Mouse (Mus musculus): ENCODE measurements around the gene Kcnj8. TPM values are rescaled to one million over a fixed set of nuclear protein-coding genes. Genes with fewer than 3 reads are reported as not detected.

The Kcnj8 gene
- total RNA-seq (2021): 1 to 10 TPM; 4.1 to 5.4 TPM

DNA sequence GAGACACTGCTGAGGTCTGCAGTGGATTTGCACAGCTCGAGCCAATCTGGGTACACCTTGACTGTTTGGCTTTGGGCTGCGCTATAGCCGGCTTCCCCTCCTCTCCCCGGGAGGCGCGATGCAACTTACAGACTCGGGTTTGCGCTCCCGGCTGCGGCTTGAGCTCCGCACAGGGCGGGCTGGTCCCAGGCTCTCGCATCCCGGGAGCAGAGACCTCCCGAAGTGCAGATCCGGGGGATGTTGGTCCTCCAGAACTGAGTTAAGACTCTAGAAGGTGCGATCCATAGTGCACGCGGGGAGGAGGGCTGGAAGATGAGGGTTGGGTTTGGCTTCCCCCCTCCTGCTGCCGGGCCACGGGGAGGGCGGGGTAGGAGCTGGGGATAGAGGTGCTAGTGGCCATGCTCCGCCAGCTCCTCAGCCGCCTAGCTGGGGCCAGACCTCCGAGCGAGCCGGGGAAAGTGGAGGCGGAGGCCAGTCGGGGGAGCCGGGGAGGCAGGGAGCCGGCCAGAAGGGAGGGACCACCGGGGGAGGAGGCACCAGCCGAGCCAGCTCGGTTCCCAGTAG lies at the start of gene Kcnj8:
Gene Kcnj8, minus strand, starts transcription at position 560 of the 564 bp plus-strand sequence.
- intact Hi-C loops (cut with DNase I): no loop called here
- DNase-seq (ENCODE audit: extremely low spot score in 1 of 2, low spot score in 2 of 2): peak in 1 of 2 experiments; percentile 83

DNA sequence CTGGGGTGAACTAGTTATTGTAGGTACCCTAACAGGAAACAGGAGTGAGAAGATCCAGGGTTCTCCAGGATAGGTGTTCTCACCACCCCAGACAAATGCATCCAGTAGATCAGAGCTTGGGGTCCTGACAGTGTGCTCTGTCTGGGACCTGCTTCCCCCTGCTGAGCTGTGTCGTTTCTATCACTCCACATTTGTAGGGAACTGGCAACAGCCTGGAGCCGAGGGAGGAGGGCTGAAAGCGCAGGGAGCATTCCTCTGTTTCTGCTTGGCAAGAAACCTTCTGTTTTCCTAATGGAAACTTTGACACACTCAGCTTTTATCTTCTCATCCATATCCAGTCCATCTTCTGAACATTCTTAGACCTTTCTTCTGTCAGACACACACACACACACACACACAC lies 45.2 kb upstream of the Kcnj8 start:
- DNase-seq (ENCODE audit: extremely low spot score in 1 of 2, low spot score in 2 of 2): no peak
- intact Hi-C loops (cut with DNase I): no loop called here

DNA sequence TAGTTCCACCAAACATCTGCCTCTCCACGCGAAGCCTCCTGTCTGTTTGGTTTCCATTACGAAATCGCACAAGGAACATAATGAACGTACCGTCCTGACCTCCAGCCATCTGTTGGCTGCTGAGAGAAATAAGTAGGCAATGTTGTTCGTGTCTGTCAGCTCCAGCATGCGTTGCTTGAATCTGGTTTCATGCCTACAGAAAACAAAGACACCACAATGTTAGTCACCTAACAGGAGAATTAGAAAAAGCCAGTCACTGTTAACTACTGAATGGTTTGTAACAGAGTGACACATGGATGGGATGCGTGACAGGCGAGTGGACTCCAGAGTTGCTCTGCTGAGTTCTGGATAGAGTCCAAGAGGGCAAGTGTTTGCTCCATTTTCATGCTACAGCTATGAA lies 42.9 kb upstream of the Kcnj8 start:
- DNase-seq (ENCODE audit: extremely low spot score in 1 of 2, low spot score in 2 of 2): no peak
- intact Hi-C loops (cut with DNase I): no loop called here

DNA sequence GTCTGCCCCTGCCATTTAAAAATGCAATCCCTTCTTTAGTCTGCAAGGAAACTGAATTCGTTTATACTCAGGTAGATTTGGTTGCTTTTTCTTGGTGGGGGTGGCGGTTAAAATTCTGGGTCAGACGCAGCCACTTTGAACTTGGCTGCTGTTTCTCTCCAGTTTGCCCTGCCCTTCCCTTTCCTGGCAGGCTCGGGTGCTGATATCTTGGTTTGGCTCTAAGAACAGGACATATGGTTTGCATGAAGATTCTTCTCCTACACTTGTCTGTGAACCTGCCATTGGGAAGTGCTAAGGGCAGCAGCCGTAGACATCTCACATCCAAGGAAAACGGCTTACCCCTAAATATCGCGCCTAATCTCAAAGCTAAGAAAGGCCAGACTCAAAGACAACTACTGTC lies 41.0 kb upstream of the Kcnj8 start:
- no peak for DNase-seq (ENCODE audit: extremely low spot score in 1 of 2, low spot score in 2 of 2)
- intact Hi-C loops (cut with DNase I): no loop called here

DNA sequence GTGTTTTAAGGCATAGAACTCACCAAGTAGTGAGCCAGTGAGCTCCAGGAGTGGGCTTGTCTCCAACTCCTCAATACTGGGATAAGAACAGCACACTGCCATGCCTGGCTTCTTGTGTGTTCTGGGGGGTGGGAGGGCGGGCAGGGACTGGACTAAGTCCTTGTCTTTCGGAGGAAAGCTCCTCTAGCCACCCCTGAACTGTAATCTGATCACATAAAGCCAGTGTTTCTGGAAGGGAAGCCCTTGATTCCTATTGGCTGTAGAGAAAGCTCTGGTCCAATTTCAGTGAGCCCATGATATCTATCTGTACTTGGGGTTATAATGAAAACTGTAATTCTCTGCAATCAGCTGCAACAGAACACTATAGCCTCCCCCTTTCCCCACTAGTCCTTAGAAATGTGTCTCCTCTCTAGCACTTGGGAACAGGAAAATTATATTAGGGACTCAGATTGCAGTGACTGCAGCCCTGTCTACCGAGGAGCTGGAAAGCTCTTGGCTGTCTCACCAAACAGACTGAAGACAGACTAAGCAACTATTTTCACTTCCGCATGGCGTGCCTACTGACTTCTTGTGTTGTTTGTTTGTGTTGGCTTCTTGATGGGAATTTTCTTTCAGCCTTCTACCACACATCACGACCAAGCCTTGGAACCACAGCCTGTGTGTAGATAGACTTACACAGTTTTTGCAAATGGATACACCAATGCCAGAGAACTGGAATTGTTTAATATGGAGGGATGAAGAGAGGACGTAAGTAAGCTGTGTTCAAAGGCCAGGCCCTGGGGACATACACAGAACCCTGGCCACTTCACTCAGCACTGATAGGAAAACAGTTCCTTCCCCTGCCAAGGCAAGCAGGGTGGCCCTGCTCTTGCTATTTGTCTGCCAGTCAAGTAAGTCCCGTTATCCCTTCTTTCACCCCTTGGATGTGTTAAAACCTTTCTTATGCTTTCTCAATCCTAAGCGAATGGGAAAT lies 38.3 kb upstream of the Kcnj8 start:
- no peak for DNase-seq (ENCODE audit: extremely low spot score in 1 of 2, low spot score in 2 of 2)
- intact Hi-C loops (cut with DNase I): no loop called here

DNA sequence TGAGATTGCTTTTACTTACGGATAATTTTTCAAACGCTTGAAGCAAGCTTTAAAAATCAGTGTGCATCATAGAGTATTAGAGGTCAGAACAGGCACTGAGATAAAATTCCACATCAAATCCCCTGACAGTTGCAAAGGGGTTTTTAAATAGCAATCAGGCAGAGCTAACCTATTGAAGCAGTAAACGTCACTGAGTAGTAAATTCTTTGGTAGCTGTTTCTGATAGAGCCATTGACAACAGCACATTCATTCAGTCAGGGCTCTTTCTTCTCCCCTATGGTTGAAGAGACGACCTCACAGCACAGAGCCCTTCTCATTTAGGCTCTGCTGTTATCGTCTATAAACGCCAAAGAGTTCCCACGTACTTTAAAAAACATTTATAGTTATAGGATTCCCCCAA lies 35.7 kb upstream of the Kcnj8 start:
- no peak for DNase-seq (ENCODE audit: extremely low spot score in 1 of 2, low spot score in 2 of 2)
- intact Hi-C loops (cut with DNase I): no loop called here

DNA sequence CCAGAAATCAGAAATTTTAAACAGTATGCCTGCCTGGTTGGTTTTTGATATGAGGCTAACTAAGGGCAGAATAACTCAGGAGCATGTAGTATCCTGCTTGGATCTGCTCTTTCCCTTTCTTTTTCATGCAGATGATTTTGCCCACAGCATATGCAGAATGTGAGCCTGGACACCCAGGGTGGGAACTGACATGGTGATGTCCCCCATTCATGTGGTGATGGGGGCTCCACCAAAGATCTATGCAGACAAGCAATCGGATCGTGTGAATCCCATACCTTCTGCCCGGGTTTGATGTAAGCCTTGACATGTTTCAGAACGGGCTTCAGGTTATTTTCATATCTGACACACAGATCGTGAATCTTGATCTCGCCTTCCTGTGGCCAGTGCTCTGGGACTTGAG lies 31.4 kb upstream of the Kcnj8 start:
- no peak for DNase-seq (ENCODE audit: extremely low spot score in 1 of 2, low spot score in 2 of 2)
- intact Hi-C loops (cut with DNase I): no loop called here

DNA sequence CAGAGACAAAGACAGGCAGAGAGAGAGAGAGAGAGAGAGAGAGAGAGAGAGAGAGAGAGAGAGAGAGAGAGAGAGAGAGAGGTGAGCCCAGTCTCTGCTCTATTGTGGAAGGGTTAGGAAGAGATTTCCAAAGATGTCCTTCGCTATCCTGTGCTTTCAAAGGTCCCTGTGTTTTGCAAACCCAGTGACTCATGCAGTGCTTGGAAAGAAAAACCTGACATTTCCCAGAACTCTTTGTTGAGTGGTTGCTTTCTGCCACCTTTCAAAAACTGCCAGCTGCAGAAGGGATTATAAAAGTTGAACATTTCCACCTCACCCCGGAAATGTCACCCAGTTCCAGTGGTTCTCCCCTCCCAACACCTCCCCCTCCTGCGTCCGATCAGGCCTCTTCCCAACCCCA lies 7.4 kb upstream of the Kcnj8 start:
- DNase-seq (ENCODE audit: extremely low spot score in 1 of 2, low spot score in 2 of 2): no peak
- intact Hi-C loops (cut with DNase I): no loop called here

DNA sequence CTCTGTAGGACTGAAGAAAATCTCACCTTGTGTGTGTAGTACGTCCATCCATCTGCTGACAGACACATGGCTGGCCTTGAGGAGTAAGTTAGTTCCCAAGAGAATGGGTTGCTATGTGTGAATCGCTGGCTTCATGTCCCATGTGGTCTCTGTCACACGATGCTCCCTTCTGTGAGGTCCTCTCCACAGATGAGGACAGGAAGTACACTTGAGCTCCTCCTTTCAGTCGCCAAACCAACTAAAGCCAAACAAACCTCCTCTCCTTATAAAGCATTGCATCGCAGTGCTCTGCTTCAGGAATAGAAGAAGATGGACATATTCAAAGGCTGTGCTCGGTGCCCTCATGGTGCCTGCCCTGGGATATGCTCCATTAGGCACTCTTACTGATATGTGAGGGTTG lies 6.4 kb upstream of the Kcnj8 start:
- no peak for DNase-seq (ENCODE audit: extremely low spot score in 1 of 2, low spot score in 2 of 2)

DNA sequence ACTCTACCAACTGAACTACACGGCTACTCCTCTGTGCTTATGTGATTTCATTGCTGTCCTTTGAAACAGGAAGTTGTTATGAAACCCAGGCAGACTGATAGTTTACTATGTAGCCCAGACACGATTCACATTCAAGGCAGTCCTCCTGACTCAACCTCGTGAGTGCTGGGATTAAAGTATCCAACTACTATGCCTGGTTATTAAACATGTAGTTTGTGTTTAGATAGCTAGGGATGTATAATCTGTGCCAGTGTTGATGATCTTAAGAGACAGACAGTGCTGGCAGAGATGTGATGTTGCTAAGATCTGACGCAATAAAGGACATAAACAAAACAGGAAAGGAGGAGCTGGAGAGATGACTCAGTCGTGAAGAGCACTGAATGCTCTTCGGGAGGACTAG lies 1.5 kb upstream of the Kcnj8 start:
- no peak for DNase-seq (ENCODE audit: extremely low spot score in 1 of 2, low spot score in 2 of 2)
- intact Hi-C loops (cut with DNase I): no loop called here

More for the DNA sequence above, 6.4 kb upstream of the Kcnj8 start:
- intact Hi-C loops (cut with DNase I): no loop called here

DNA sequence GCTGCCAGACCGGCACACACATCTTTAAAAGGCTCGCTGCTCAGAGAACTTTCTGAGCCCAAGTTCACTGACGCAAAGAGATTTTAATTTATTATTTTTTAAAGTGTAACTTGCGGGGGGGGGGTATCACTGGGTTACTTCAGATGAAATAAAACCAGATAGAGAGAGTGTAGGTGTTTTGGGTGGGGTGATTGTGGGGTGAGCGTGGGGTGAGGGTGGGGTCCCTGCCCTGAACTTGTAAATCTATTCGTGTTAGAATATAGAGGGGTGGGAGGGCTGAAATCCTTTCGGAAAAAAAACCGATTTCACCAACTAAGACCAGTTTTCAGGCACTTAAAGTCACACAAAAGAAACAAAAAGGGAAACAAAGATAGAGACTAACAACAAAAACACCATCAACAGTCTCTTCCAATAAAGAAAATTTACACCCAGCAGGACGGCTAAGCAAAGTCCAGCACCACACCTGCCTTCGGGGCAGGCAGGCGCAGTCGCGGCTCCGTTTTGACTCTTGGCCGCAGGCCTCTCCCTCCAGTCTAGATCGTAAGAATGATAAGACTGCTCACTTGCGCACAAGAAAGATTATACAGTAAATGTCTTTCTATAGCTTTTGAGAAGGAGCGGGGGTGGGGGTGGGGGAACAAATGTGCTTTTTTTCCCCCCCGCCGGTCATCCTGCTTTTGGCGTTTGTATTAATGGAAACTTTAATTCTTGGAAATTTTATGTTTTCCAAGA lies 381 bp upstream of the Kcnj8 start:
- DNase-seq (ENCODE audit: extremely low spot score in 1 of 2, low spot score in 2 of 2): no peak
- intact Hi-C loops (cut with DNase I): no loop called here

DNA sequence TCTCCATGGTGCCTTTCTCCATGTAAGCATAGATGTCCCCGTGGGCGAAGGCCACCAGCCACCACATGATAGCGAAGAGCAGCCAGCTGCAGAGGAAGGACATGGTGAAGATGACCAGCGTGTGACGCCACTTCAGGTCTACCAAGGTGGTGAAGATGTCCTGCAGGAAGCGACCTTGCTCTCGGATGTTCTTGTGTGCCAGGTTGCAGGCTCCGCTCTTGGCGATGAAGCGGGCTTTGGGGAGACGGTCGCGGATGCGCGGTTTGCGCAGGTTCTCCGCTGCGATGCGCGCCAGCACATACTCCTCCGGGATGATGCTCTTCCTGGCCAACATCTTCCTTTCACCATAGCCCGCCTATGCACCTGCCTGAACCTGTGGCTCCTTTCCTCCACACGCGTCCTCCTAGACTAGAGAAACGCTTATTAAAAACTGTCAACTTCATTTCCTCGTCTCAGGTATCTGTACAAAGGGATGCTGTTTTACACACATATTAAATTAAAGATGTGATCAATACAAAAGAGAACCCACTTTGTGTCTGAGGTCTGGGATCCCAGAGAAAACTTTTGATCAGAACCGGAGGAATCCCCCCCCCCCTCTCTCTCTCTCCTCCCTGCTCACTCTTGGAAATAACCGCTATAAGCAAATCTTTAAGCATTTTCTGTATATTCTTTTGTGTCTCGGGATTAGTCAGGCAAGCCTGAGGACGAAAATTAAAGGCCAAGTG lies 1.2 kb downstream of the Kcnj8 start:
- no peak for DNase-seq (ENCODE audit: extremely low spot score in 1 of 2, low spot score in 2 of 2)
- intact Hi-C loops (cut with DNase I): no loop called here

DNA sequence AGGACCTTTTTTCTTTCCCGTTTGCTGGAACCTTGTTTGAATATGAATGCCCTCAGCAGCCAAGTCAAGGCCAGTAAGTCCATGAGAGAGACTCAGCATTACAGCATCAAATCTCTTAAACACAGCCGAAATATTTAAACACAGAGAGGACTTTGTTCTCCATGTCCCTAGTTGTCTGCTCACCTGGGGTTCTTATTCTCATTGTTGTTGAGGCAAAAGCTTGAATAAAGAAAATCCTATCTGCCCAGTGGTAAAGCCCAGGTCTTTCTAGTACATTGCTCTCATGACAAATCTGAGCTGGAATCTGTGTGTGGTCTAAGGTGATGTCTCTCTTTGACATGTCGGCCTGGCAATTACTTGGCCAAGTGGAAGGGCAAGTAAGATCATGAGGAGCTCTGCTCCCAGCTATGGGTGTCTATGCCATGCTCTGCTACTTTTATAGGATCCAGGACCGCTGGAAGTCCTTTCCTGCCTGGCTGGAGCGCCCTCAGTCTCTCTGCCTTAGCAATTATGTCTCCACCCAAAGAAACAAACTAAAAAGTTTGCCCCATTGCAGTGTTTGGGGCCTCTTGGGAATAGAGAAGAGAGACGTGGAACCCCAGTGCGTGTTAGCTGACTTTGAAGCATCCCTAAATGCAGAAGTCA lies 2.6 kb downstream of the Kcnj8 start:
- intact Hi-C loops (cut with DNase I): no loop called here
- DNase-seq (ENCODE audit: extremely low spot score in 1 of 2, low spot score in 2 of 2): no peak

DNA sequence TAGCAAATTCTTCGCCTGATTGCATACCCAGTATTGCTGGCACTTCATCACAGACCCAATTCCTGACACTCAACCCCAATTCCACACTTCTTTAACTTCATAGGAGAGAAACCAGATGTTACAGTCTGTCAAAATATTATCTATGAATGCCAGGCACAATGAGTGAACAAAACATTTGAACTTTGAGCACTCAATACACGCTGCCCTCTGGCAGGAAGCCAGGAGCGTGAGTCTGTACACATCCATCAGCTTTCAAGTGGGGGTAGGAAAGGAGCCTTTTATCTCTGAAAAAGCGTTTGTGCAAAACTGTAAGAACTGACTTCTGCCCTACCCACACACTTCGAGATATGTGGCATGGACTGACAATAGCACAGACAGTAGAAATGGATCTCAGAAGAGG lies 4.0 kb downstream of the Kcnj8 start:
- DNase-seq (ENCODE audit: extremely low spot score in 1 of 2, low spot score in 2 of 2): no peak
- intact Hi-C loops (cut with DNase I): no loop called here

DNA sequence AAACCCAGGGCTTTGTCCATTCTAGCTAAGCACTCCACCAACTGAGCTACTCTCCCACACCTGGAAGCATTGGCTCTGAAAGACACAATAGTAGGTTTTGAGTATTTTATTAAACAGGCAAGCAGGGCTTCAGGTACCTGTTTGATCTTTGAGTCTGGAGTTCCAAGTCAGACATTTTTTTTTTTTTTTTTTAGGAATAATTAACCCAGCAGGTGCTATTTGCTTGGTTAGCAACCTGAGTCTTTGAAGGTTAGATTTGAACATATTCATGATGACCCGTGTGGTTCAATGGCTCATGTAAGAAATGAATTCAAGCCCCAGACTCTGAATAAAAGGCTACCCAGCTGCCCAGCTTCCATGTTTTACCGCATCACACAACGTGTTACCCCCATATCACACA lies 6.7 kb downstream of the Kcnj8 start:
- intact Hi-C loops (cut with DNase I): no loop called here
- DNase-seq (ENCODE audit: extremely low spot score in 1 of 2, low spot score in 2 of 2): no peak

DNA sequence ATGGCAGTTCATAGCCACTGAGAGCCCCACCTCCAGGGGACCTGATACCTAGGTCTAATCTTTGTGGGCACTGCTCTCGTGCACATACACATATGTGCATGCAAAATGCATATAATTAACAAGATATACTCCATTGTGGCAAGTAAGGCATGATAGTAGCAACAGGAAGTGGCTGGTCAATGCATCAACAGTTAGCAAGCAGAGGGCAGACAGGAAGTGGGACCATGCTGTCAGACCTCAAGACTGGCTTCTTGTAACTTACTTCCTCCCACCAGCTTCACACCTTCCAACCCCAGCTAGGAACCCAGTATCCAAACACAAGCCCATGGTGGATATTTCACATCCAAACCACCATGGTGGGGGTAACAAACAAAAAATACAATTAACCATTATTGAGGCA lies 10.3 kb downstream of the Kcnj8 start:
- DNase-seq (ENCODE audit: extremely low spot score in 1 of 2, low spot score in 2 of 2): no peak
- intact Hi-C loops (cut with DNase I): no loop called here

DNA sequence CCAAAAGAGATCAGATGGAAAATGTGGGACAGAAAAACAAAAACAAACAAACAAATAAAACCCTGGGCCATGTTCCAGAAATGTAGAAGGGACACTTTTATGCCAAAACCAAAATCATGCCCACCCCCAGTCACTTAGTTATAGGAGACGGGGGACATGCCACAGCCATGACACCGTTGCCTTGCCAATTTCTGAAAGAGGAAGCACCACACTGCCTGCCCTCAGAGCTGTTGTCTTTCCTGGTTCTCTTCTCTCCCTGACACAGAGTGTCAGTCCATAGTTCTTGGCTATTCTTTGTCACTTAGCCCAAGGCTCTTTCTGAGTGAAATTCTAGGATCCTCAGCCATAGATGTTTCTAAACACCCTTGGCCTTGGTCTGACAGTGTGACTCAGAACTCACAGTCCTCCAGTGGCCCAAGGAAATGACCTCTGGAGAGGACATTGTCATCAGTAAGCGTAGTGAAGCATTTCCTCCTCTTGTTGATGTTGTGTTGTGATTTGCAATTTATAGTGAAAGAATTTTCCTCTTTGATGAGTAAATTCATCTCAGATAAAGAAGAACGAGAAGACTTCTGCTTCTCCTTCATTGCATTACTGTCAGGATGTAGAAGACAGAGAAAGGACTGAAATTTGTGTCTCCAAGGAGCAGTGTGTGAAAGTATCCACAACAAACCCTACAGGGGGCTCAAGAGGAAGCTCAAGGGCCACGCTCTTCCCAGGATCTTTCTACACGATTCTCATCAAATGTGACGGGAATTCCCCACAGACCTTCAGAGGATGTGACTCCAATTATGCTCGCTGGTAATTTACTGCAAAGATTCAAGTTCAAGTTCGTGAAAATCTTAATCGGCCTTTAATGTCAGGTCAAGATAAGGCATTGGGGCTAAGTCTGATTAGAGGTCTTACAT lies 12.4 kb downstream of the Kcnj8 start:
- no peak for DNase-seq (ENCODE audit: extremely low spot score in 1 of 2, low spot score in 2 of 2)
- intact Hi-C loops (cut with DNase I): no loop called here

DNA sequence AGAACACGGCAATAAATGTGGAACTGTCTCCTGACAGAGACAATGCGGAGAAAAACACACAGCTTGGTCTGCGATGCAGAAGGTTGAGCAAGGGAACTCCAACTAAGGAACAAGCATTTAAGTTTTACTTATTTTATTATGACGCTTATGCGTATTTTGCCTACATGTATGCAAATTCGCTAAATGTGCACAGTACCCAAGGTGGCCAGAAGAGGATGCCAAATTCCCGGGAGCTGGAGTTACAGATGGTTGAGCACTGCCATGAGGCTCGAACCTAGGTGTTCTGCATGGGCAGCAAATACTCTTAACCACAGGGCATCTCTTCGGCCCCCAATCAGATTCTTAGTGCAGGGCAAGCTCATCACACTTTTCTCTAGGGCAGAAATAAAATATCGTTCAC lies 13.3 kb downstream of the Kcnj8 start:
- no peak for DNase-seq (ENCODE audit: extremely low spot score in 1 of 2, low spot score in 2 of 2)
- intact Hi-C loops (cut with DNase I): no loop called here

Measured in left cerebral cortex, postnatal 10 days (tissue).